Mouse (Mus musculus) layer of hippocampus, postnatal 36 days (tissue): ENCODE results near the gene Wdr49. TPM values are rescaled to one million over a fixed set of nuclear protein-coding genes. Genes with fewer than 3 reads are reported as not detected.

Experiments used
- DNase-seq, 2 experiments: peaks; one replicate each; pipeline ENCODE4 v3.0.0; 2022
- total RNA-seq, 2 experiments: library from RNA; stranded (reverse); gene quantifications; 2 replicates each; pipeline ENCODE4 v1.2.3; 2021

The Wdr49 gene
- total RNA-seq = under 1 TPM; 0.73 to 0.77 TPM

DNA sequence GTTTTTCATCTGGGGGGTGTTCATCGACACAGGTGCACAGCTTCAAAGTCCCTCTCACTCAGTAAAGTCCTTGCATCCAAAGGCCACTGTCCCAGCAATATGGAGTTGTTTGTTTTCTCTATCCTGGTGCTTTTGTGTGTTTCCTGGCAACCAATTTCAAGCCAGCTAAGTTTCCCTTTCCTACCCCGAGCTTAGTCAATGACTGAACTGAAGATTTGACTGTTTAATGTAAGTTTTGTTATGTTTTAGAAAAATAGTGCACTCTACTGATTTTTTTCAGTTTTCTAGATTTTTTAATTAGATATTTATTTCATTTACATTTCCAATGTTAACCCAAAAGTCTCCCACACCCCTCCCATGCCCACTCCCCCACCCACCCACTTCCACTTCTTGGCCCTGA lies at the start of gene Wdr49:
Gene Wdr49 (minus strand): TSS at position 101 of the 400 bp plus-strand sequence.
- no peak for DNase-seq

DNA sequence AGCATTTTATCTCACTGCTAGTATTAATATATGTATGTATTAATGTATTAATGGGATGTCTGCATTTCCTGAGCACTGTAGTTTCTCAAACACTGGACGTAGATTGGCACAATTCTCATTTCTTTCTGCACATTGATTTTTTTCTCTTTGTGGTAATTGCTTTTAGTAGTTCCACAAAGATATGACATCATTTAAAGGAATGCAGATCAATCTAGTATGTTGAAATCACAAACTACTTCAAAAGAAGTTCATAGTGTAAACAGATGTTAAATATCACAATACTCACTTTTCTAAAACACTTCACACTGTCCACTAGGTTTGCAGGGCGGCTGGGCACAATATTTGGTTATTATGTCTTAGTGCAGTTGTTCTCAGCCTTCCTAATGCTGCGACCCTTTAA lies 49.1 kb upstream of the Wdr49 start:
- DNase-seq = no peak

DNA sequence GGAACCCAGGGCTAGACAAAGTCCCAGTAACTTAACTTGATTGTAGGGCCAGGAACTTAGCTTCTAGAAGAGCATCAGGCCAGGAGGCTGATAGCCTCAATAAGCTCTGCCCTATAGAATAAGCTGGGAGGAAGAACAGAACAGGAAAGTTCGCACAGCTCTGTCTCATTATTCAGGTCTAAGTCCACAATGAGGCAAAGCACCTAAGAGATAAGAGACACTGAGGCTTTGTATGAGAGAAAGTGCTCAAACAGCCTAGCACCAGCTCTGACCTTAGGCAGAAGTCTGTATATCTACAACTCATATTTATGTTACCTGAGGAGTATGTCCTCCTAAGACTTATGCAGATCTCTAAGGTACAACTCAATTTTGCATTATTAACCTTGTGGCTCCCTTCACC lies 40.6 kb upstream of the Wdr49 start:
- DNase-seq = no peak

DNA sequence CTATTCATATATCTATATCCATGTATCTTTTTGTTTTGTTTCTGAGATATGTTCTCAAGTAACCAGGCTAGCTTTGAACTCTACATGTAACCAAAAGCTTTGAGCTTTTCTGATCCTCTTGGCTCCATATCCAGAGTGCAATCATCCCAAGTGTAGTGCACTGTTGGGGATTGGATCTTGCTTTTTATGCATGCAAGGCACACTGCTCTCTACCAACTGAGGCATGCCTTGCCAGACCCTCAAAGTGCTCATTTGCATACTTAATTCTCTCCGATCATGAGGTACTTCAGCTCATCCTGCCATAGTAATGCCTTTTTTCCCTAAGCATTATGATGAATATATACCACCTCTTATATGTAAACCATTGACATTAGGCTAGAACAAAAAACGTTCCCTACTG lies 39.4 kb upstream of the Wdr49 start:
- DNase-seq = no peak

DNA sequence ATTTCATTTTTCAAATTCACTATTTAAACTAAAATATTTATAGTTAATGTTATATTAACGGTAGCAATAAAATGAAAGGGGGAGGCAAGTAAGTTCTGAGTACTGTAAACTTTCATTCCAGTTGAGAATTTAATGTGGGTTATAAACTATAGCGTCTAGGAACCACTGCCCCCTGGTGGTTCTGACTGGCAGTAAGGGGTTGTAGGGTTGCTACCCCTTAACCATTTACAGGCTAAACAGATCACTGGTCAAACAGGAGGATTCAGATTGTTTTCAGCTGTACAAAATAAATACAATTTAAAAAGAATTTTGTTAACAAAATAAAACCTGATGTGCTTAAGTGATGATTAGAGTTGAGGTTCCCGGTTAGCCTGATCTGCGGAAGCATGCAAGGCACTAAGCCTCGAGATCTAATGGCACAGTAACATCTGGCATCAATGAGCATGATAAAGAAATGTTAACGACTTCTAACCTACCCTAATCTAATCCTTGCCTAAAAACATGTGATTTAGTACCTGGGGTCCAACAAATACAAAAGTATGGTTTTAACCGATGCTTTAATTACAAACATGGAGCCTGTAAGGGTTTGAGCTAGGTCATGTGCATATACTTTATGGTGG lies 35.8 kb upstream of the Wdr49 start:
- peak; percentile 22 to 57 for DNase-seq

DNA sequence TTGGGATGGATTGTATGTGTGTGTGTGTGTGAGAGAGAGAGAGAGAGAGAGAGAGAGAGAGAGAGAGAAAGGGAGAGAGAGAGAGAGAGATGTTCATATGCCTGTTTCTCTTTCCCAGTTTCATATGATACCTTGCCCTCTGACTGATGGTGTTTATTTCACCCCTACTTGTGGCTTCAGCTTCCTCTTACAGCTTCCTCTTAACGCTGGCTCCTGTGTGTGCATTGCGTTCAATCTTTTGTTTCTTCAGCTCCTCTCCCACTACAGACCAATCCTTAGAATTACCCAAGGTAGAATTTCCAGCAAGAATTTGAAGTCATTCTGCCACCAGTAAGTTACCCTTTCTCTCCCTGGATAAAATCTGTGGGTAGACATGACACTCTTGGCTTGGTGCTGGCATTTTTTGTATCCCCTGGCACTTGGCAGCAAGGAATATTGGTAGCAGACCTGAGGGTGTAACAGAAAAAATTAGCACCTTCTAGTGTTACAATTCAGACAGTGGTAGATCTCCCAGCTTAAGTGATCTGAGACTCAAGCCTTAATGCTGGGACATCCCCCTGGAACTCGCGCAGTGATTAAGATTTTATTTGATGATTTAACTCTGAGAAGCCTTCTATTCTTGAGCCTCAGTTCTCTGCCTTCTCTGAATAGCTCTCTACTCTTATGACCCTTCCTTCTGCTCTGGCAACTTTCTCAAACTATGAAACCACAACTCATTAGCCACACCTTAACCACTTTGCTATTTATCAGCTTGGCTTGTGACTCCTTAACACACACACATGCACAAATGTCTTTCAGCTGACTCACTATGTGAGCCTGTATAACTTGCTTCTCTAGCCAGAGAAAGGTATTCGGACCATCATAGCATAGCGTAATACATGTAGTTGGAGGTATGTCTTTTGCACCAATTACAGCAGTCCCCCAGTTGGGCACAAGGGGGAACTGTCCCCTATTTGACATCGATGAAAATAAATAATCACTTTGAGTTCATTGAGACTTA lies 17.3 kb upstream of the Wdr49 start:
- no peak for DNase-seq

DNA sequence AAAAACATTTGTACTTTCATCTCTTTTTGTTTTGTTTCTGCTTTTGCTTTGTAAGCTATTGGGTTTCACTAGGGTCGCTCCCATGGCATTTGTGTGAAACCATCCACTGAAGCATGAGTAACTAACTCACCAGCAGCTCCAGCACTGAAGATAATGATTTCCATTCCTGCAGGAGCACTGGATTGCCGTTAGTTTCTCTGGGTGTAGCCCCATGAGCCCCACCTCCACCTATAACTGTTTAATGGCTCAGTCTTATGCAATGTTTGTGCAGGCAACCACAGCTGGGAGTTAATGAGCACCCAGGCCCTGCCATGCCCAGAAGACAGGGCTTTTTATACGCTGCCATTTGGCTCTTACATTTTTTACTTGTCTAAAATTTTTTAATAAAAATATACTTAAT lies 11.0 kb upstream of the Wdr49 start:
- DNase-seq = no peak

DNA sequence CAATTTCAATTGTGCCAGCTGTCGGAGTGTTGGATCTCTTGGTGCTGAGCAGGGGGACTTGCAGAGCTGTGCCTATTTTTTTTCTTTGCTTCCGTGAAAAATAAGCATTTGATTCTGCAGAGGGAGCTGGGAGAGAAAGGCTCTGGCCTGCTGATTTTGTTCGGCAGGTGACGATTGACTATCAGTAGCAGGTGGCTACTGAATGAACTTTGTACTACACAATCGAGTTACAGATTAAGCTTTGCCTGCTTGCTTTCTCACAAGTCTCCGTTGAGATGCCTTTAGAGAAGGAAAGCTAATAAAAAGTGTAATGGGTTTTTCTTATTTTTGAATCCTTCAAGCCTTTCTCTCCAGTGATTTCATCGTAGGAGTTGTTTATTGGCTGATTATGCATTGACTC lies 6.8 kb downstream of the Wdr49 start:
- DNase-seq = no peak

DNA sequence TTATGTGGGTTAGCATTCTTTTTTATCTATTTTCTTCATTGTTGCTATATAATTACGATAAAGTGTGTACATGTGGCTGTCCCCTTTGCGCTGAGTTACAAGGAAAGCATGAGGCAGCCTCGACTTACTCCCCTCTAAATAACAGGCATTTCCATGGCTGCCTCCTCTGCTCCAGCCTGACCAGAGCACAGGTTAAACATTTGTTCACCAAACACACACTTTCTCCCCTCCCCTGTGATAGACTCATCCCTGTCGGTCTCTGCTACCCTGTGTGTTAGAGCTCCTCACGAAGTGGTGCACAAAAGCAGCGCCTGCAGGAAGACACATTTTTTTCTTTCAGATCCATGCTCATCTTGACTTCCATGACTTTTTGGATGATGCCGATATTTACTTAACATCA lies 7.3 kb downstream of the Wdr49 start:
- no peak for DNase-seq

DNA sequence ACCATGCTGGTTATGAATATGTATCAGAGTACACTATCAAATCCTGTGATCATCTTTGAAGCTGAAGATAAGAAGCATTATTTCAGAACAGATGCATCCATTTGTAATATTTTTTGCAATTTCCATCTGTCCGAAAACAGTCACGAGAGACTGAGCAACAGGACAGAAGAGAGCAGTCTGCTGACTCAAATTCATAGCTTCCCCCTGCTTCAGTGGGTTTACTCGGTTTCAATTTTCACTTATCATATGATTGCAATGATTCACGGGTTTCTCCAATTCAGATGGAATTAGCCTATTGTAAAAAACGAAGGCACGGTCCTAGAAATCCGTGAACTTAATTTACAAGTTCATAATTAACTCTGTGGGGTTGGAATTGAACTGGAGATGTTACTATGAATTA lies 13.8 kb downstream of the Wdr49 start:
- DNase-seq = no peak

DNA sequence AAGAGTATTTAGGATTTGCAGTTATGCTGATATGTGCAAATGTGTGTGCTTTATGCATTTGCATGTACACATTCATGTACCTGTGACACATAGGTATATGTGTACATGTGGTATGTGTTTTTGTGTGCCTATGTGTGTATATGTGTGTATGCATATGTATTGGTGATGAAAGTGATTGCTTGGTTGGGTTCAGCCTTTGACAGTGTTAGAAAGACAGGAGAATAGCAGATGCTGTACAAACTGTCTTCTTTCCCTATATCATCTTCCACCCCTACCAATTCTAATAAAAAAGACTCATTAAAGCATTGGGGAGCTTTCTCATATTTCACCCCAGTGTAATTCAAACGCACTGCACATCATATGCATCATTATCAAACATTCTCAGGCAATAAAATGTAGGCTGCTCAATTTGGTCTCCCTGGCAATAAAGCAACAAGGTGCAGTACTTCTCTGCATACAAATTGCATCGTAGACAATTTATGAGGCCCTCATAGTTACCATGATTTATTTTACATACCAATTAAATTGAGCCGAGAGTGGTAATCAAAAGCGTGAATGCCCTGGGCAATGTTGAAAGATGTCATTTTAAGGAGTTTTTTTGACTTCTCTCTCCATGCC lies 51.3 kb downstream of the Wdr49 start:
- DNase-seq = no peak

DNA sequence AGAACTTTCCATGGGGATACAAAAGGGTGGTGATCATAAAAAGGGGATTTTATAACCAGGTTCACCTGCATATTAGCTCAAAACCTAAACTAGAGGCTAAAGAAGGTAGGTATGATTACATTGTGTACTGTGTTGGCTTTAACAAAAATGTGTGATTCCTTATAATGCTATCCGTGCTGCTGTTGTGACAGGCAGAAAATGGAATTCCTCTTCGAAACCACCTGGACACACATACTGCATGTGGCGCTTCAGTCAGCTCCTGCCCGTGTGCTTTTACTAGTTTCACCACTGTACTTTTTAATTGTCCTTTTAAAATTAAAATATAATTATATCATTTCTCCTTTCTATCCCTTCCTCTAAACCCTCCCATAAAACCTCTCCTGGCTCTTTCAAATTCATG lies 86.0 kb downstream of the Wdr49 start:
- no peak for DNase-seq

DNA sequence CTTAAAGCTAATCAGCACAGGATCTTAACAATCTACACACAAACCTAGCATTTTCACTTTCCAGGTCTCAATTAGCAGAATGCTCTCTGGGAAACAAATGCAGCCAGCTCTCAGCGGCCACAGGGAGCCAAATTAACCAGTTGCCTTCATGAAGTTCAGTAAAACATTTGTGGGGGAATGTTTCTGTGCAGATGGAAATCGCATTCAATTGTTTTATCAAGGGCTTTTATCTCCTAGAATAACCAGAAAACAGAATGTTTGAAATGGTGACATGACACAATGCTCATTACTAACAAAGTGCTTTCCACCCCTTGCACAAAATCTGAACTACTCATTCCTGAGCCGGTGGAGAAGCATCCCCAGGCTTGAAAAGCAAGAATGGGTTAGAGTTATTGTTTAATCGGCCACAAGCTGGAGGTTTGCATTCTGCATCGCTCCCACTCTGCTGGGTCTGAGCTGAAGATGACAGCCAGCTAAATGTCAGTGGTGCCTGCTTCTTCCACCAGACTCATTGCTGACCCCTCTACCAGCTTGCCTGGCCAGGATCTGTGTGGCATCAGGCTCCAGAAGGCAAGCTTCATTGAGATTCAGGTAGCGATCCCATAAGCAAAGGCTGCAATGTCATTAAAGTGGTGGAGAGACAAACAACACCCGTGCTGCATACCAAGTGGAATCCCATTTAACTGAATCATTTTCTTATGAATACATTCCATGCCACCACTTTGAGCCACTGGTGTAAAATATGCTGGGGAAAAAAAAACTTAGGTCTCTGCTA lies 86.6 kb downstream of the Wdr49 start:
- peak; percentile 25 to 27 for DNase-seq

DNA sequence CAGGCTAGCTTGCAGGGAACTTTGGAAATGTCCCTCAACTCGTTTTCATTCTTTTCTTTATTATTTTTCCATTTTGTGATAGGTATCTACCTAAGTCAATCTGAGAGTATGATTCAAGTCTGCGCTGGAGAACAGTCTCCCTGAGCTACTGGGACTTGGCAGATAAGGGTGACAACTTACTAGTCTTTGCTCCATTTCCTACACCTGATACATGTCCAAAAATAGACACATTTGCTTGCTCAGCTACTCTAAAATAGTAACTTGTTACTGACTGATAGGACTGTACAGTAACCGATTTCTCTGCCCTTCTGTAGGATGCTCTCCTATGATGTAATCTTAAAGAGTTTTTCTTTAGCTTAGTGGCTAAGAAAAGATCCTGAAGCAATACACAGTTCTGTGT lies 87.5 kb downstream of the Wdr49 start:
- no peak for DNase-seq

DNA sequence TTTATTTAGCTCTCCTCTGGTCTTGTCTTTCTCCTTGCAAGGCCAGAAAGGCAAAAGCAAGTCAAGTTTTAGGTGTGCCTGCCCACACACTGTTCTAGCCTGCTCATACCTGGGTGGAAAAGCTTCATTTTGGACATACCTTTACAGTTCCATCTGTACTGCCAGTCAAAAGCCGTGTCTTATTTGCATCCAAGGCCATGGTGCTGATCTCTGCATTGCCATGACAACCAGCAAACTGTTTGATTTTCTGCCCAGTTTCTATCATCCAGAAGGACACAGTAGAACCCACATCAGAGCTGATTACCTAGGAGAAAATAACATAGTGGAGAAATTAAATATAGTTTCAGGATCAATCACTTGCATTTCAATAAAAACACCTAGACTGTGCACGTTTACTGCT lies 100.2 kb downstream of the Wdr49 start:
- DNase-seq = peak; percentile 12 to 13

DNA sequence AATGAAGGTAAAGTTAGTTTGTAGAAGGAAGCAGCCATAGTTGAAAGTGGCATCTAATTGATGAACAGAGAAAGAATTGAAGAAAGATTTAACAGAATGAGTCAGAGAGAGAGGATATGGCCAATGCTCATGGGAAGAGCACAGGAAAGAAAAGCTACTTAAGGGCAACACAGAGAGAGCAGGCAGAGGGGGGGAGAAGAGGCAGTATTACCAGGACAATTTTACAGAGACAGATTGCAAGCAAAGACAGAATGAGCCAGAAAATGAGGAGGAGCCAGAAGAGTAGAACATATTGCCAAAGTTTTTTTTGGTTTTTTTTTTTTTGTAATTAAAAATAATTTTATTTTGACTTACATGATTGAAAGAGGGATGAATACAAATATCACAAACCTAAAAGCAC lies 128.0 kb downstream of the Wdr49 start:
- DNase-seq = no peak

DNA sequence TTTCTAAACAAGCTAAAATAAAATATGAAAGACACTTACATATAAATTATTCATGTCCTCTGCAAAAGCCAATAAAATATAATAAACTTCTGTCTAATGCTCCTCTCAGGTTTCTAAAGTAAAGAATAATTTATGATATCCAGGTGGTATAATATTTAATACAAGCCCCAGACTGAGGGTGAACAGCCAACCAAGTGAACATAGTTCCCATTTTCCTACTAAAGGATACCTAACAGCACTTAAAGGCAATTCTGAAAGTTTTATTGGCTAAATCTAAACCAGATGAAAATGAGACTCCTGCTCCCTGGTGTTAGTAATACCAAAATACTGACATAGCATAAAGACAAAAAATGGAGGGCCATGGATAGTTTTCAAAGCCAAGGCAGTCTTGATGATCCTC lies 144.8 kb downstream of the Wdr49 start:
- no peak for DNase-seq

DNA sequence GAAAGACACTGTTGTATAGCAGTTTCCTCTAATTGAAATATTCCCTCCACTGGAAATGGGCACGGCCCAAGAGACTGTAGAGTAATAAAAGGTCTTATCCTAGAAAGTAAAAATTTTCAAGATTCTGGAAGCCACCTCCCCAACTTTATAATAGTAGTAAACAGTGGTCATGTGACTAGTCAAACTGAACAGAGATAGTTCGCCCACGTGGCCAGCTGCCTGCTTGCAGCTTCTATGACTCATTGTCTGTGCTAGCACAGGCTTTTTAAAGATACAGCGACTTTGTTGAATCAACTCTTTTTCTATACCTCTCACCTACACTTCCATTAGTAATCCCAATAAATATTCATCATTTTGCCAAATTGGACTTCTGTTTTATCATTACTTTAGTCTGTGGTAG lies 161.0 kb downstream of the Wdr49 start:
- peak; percentile 17 to 39 for DNase-seq

DNA sequence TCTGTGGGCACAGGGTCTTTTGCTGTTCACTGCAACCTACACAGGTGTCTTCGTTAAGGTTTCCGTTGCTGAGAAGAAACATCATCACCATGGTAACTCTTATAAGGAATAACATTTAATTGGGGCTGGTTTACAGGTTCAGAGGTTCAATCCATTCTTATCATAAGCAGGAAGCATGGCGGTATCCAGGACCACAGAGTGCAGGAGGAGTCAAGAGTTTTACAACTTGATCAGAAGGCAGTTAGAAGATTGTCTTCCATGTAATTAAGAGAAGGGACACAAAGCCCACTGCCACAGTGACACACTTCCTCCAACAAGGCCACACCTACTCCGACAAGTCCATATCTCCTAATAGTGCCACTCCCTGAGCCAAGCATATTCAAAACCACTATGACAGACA lies 173.1 kb downstream of the Wdr49 start:
- DNase-seq = no peak

DNA sequence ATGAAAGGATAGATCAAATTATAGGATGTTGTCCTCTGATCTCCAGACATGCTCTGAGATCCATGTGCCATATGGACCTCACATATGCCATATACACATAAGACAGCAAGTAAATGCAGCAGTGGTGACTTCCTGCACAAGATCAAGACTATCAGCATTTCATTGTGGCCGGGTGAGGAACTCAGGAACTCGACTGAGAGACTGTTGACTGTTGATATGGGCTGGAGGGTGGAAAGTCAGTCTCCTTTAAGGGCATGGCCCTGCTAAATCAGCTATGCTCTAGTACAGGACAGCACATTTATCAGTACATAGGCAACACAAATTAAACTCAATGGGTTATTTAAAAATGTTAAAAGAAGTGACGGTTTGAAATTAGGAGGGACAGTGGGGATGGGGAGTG lies 173.7 kb downstream of the Wdr49 start:
- no peak for DNase-seq

DNA sequence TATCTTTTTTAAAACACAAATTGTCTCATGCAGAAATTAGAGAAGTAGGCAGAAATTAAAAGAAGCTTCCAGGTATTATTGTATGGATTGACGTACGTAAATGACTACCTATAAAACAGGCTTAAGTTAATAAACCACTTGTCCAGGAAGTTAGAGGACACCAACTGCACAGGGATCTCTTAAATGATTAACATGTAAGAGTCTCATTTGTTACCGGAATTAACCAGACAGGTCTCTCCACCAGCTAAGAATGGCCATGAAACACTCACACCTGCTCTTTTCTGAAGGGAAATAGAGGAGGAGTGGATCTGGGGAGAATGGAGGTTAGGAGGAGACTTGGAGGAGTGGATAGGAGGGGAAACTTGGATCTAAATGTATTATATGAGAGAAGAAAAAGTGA lies 176.4 kb downstream of the Wdr49 start:
- no peak for DNase-seq

DNA sequence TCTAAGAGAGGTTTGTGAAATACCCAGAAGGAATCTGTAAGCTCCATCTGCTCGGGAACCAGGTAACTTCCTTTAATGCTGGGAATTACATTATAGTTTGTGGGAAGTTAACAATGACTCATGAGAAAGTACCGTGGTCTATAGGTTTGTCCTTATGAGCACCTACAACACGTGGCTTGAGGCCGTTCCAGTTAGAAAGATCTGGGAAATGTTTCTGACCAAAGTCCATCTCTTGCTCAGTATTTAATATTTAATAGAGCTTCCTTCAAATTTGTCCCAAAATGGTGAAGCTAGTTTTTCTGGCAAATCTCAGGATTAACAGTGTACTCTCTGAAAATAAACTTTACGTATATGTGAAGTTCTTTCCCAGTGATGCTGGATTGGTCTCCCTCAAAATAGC lies 177.3 kb downstream of the Wdr49 start:
- no peak for DNase-seq

DNA sequence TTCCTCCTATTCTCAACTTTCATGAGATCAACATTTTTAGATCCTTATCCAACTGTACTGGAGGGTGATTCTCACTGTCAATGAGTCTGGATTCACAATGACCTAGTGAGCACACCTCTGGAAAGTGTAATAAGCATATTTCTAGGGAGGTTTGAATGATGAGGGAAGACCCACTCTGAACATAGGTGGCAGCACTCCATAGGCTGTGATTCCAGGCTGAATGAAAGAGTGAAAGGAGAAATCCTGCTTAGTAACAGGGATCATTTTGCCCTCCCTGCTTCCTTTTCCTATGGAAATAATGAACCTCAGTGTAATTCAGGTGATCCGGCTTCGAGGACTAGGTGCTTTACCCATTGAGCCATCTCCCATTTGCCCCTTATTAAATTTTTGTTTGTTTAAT lies 180.9 kb downstream of the Wdr49 start:
- DNase-seq = no peak
